Mouse (Mus musculus) liver, adult 10 weeks (tissue): ENCODE results near the gene 4921536K21Rik. TPM values are rescaled to one million over a fixed set of nuclear protein-coding genes. Genes with fewer than 3 reads are reported as not detected.

ENCODE experiments used
- polyA plus RNA-seq: library from polyadenylated mRNA; stranded (reverse); fragments of 350-450 nt; fragmentation: Illumina TruSeq; extraction: RNeasy Lipid Tissue Mini Kit (QIAGEN cat#74804); gene quantifications from one replicate; pipeline ENCODE4 v1.2.3, GENCODE M21; 2014; ENCODE audit warnings: low read depth, low replicate concordance

4921536K21Rik gene
- not detected for polyA plus RNA-seq

DNA sequence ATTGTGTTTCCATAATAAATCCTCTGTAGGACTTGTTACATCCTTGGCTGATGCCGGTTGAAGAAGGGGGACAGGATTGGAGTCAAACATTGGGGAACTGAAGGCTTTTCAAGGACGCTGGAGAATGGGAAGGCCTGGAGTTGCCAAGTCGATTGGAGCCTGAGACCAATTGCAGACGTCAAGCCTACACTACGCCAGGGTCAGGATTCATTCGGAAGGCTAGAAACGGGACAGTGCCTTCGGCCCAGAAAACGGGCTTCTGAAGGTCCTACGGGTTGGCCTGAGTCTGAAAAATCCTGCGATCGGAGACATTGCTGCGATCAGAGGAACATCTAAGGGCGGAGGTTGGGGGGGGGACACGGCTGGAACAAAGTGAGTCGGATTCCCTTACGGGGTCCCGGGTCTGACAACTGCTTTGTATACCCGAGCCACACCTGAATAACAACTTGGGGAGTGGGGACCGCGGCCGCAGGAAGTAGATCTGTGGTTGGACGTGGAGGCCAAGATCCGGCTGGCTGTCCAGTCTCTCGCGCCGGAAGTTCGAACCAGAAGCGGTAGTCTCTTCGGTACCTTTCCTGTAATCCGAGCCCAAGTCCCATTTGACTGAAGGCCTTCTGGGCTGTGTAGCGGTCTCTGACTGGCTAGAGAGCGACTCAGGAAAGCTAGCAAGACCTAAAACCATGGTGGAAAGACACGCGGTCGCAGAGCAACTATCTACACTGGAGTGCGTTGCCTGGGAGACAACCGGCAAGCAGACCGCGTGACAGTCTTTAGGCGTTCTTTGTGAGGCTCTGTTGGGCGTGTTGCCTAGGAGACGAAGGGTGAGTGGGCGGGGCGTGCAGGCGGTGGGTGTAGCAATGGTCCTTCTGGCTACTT is at the start of gene 4921536K21Rik, which contains the start of gene Dusp18:
4921536K21Rik (minus strand) TSS at position 693 of the 876 bp plus-strand sequence.
Dusp18 (plus strand) TSS at position 835 of the 876 bp plus-strand sequence.

GRCm38 (mm10) chr11:3931511-3932211 is 36.8 kb upstream of the 4921536K21Rik start, which contains the start of gene Tcn2:
Tcn2 (minus strand) TSS chr11:3932159.

DNA sequence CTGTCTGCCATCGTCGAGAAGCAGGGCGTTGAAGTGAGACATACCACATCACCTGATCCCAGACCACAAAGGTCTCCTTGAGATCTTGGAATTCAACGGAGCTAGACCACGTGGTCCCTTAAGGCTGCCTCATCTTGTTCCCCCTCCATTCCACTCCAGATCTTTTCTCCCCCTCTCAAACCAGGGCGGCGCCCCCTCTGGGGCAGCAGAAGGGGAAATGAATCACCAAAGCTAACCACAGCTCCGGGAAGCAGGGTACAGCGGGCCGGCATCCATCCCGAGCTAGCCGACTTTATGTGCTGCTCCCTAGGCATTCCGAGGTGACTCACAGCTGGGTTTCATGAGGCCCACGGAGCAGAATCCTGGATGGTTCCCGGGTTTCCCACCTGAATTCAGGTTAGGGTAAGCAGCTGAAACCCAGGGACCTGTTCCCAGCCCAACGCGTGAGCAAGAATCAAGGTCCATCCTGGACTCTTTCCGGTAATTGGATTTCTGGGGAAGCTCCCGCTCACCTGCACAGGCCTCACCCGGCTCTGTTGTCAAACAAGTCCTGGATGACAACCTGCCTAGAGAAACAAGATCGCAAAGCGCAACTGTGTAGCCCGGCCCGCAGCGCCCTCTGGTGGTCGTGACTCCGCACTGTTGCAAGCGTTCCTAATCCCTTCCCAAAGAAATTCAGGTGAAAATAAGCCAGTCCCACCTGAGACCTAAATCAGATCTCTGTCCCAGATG is 19.4 kb upstream of the 4921536K21Rik start, which contains the start of gene Slc35e4:
Slc35e4 (minus strand) TSS at position 556 of the 732 bp plus-strand sequence.

DNA sequence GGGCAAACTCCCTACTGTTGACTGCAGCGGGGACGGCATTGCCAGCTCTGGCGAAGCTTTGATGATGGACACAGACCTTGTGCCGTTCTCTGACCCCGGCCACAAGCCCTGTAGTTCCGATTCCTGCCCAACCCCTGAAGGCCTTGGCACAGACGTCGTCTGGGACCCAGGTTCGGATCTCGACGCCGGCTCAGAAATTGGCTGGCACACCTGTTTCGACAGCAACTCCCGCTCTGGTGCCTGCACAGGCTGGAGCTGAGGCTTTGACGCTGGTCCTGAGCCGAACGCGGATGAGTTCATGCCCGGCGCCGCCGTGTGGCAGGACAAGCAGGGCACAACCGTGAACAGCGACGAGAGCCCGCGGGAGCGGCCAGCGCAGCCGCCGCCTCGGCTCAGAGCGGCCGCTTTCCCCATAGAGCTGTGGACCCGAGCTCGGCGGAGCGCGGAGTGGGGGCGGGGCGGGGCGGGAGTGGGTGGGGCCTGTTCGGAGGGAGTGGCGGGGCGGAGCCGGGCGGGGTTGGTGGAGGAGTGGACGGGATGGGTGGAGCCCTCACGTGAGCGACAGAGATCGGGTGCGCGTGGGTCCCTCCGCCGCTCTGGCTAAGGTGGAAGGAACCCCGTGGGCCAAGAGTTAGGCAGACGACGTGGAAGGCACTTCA is 31.3 kb downstream of the 4921536K21Rik start, which contains the start of gene Osbp2:
Osbp2 (minus strand) TSS at position 450 of the 659 bp plus-strand sequence.

Other genes starting within 250 kb of the 4921536K21Rik start
- gene Morc2a, start 245.9 kb downstream of the 4921536K21Rik start, polyA plus RNA-seq, result 7.6 TPM
- gene Osbp2, start 31.2 kb downstream of the 4921536K21Rik start, polyA plus RNA-seq, result 0.56 TPM
- not detected for gene Dusp18, start 142 bp upstream of the 4921536K21Rik start, polyA plus RNA-seq
- gene Slc35e4, start 19.6 kb upstream of the 4921536K21Rik start, polyA plus RNA-seq, result not detected
- 15.7 TPM for gene Tcn2, start 37.1 kb upstream of the 4921536K21Rik start, polyA plus RNA-seq
- gene Pes1, start 68.9 kb upstream of the 4921536K21Rik start, polyA plus RNA-seq, result 11.5 TPM
- not detected for gene 4930556J24Rik, start 81.7 kb upstream of the 4921536K21Rik start, polyA plus RNA-seq
- gene Gal3st1, start 88.5 kb upstream of the 4921536K21Rik start, polyA plus RNA-seq, result not detected
- 73.8 TPM for gene Sec14l4, start 136.4 kb upstream of the 4921536K21Rik start, polyA plus RNA-seq
- gene Sec14l3, start 169.7 kb upstream of the 4921536K21Rik start, polyA plus RNA-seq, result not detected
- 17.1 TPM for gene Mtfp1, start 200.3 kb upstream of the 4921536K21Rik start, polyA plus RNA-seq
- gene Sec14l2, start 228.3 kb upstream of the 4921536K21Rik start, polyA plus RNA-seq, result 293 TPM
- 2.9 TPM for gene Rnf215, start 240.1 kb upstream of the 4921536K21Rik start, polyA plus RNA-seq